Mouse (Mus musculus) testis, adult 2 months (tissue): ENCODE results near the gene Slbp.

Experiments used
- CTCF ChIP-seq: fragments of 200-500 bp; IDR thresholded peaks from 2 replicates; pipeline ENCODE4 v1.5.1; 2012; ENCODE audit warnings: low read depth, mild to moderate bottlenecking, inconsistent platforms, low read length, moderate library complexity; ENCODE audit not compliant: control insufficient read depth, insufficient read depth, insufficient replicate concordance
- POLR2A ChIP-seq: fragments of 200-500 bp; IDR thresholded peaks from 2 replicates; pipeline ENCODE4 v1.6.1; 2012; ENCODE audit warnings: low read depth, mild to moderate bottlenecking, inconsistent platforms, low read length, moderate library complexity; ENCODE audit not compliant: control insufficient read depth

DNA sequence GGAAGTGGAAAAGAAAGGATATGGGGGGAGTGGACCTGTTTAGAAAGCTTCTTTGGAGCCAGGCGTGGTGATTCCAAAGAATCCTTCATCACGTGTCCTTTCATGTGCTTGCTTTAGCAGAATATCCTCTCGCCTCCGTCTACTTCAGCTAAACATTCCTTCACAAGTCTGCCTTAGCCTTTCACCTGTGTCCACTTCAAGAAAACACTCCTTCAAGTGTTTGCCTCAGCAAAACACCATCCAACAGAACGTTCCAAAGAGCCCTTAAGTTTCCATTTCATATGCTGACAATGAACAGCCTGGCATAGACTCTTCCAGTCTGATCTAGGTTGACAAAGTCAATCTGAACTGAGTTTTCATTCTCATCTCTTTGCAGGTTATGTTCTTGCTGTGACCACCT lies 25.9 kb upstream of the Slbp start:
- TF ChIP-seq POLR2A (no peak), CTCF (no peak)
